Comparison of ENCODE assay signal across 8 mouse cellular contexts in genomic region chr1:58393284-58394195, GRCm38 (mm10). TPM values are rescaled to one million over a fixed set of nuclear protein-coding genes. Genes with fewer than 3 reads are reported as not detected.
DNase-seq lines count a peak whose midpoint lies in the region; ATAC-seq lines count a peak whose summit lies in the region.

No protein-coding gene starts in this region.

- H3K27me3 ChIP-seq in hindbrain, embryonic 12.5 days: no peaks in the 10 kb centered on the region

- no peaks in the 10 kb centered on the region for H3K9me3 ChIP-seq in hindbrain, embryonic 12.5 days (replicated peaks)

- WGBS in hindbrain, embryonic 12.5 days: 2% methylated on average over 53 of the region's 90 CpGs

- peaks cover 36% of the 10 kb centered on the region for H3K36me3 ChIP-seq in hindbrain, embryonic 12.5 days

- peaks cover 20% of the 10 kb centered on the region for H3K4me1 ChIP-seq in hindbrain, embryonic 12.5 days

- H3K4me2 ChIP-seq in hindbrain, embryonic 12.5 days (replicated peaks): peak overlapping the region; percentile 87

- peak; percentile 73 for ATAC-seq in hindbrain, embryonic 12.5 days (ENCODE audit: low FRiP score)
- ATAC-seq in megakaryocyte, adult 5-6 weeks (ENCODE audit: poor library complexity, severe bottlenecking): peak; percentile 46

- peak overlapping the region; percentile 97 for H3K27ac ChIP-seq in hindbrain, embryonic 12.5 days

- DNase-seq in T-cell, adult 2 months (ENCODE audit: low spot score): peak; percentile 65
- peak; percentile 57 to 66 for DNase-seq in cerebellum, postnatal 10 days
- peak; percentile 36 to 49 for DNase-seq in frontal cortex, postnatal 10 days (ENCODE audit: low spot score in 2 of 2)
- DNase-seq in left cerebral cortex, adult 8-10 months (ENCODE audit: low spot score in 2 of 2): peak; percentile 31 to 32
- peak; percentile 37 to 52 for DNase-seq in right cerebral cortex, adult 2 months (ENCODE audit: low spot score in 2 of 2)
- DNase-seq in urinary bladder, postnatal 25 days (ENCODE audit: low spot score): peak; percentile 43

- H3K4me3 ChIP-seq in hindbrain, embryonic 12.5 days: peak overlapping the region; percentile 100

- H3K9ac ChIP-seq in hindbrain, embryonic 12.5 days: peak overlapping the region; percentile 99

RNA-seq across cellular contexts. Expression of gene Bzw1, which starts 0.8 kb away (rescaled TPM):
- polyA plus RNA-seq in hindbrain, embryonic 12.5 days (2016; fragmentation: Nextera tagmentation; extraction: Ambion mirVana): 436 and 455 TPM in 2 replicates
- 100 to 1,000 TPM; 127 to 145 (median 134) TPM for total RNA-seq in left cerebral cortex, adult 8-10 months (2022)
- total RNA-seq in megakaryocyte, adult 5-6 weeks (2015): 175 and 183 TPM in 2 replicates
- 166 and 175 TPM in 2 replicates for total RNA-seq in megakaryocyte, adult 5-6 weeks (2017)

RNA-seq across cellular contexts. Expression of gene Clk1, which starts 30.3 kb away (rescaled TPM):
- 182 and 205 TPM in 2 replicates for polyA plus RNA-seq in hindbrain, embryonic 12.5 days (2016; fragmentation: Nextera tagmentation; extraction: Ambion mirVana)
- 100 to 1,000 TPM in 3 of 4 experiments, 10 to 100 TPM in 1; 80.9 to 126 (median 112) TPM for total RNA-seq in left cerebral cortex, adult 8-10 months (2022)
- total RNA-seq in megakaryocyte, adult 5-6 weeks (2015): 398 and 422 TPM in 2 replicates
- 345 and 361 TPM in 2 replicates for total RNA-seq in megakaryocyte, adult 5-6 weeks (2017)

RNA-seq across cellular contexts. Expression of gene Nif3l1, which starts 51.4 kb away (rescaled TPM):
- 48.9 and 51.7 TPM in 2 replicates for polyA plus RNA-seq in hindbrain, embryonic 12.5 days (2016; fragmentation: Nextera tagmentation; extraction: Ambion mirVana)
- total RNA-seq in left cerebral cortex, adult 8-10 months (2022): 10 to 100 TPM; 15.6 to 19.3 (median 18.0) TPM
- total RNA-seq in megakaryocyte, adult 5-6 weeks (2015): 17.0 and 20.6 TPM in 2 replicates
- 22.5 and 26.7 TPM in 2 replicates for total RNA-seq in megakaryocyte, adult 5-6 weeks (2017)

RNA-seq across cellular contexts. Expression of gene Ppil3, which starts 51.7 kb away (rescaled TPM):
- polyA plus RNA-seq in hindbrain, embryonic 12.5 days (2016; fragmentation: Nextera tagmentation; extraction: Ambion mirVana): 43.9 and 48.2 TPM in 2 replicates
- total RNA-seq in left cerebral cortex, adult 8-10 months (2022): 10 to 100 TPM; 27.1 to 32.2 (median 29.8) TPM
- total RNA-seq in megakaryocyte, adult 5-6 weeks (2015): 60.5 and 62.9 TPM in 2 replicates
- total RNA-seq in megakaryocyte, adult 5-6 weeks (2017): 51.3 and 55.5 TPM in 2 replicates

Comparison
In these comparisons a context has a peak if more than half of its experiments do, and no peak if none do; other contexts are left out.
1. Peak in every context shown above with its lines: DNase-seq, ATAC-seq, H3K4me3 ChIP-seq and H3K27ac ChIP-seq.